Mouse (Mus musculus): ENCODE results near the gene Vmn1r166. TPM values are rescaled to one million over a fixed set of nuclear protein-coding genes. Genes with fewer than 3 reads are reported as not detected.
"Not testable (repeated sequence)": the region's sequence is repeated elsewhere in the genome, so short reads cannot be mapped to it uniquely, and the experiment has no call there.

Vmn1r166 gene
- polyA plus RNA-seq (2014; fragmentation: Nextera tagmentation; extraction: Ambion mirVana), result not detected in 2 replicates

DNA sequence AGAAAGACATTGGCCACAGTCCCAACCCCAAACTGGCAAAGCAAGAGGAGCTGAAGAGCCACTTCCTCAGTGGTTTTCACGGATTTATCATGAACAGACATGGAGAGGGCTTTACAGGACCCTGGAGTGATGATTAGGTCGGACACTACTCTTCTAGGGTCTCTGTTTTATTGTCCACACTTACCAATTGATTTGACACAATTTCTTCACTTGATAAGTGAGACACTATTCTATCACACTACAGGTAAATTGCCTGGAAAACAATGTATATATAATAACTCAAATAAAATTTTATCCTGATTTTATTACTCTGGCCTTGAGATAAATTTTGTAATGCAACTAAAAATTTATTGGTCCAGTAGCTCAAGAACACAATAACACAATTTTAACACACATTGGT, at the start of gene Vmn1r166:
Gene Vmn1r166 (minus strand): TSS at position 101 of the 400 bp plus-strand sequence.
- not testable (repeated sequence) for H3K27ac ChIP-seq (replicated peaks; ENCODE audit: low read depth, low read length); H3K27me3 ChIP-seq (ENCODE audit: control insufficient read depth, insufficient read depth, low read length); H3K4me1 ChIP-seq (ENCODE audit: control insufficient read depth, insufficient read depth, low read length); H3K4me2 ChIP-seq (ENCODE audit: low read depth, low read length); H3K9ac ChIP-seq (replicated peaks; ENCODE audit: low read length); H3K36me3 ChIP-seq (replicated peaks; ENCODE audit: control insufficient read depth, insufficient read depth, low read depth, low read length); H3K4me3 ChIP-seq (ENCODE audit: low read depth, low read length); H3K9me3 ChIP-seq (replicated peaks; ENCODE audit: control insufficient read depth, low read length); DNase-seq (ENCODE audit: low spot score); ATAC-seq (replicated peaks; ENCODE audit: insufficient number of reproducible peaks, low FRiP score, low TSS enrichment, low read depth)
- WGBS, result no CpG with 5 or more reads among the region's 2 CpGs

DNA sequence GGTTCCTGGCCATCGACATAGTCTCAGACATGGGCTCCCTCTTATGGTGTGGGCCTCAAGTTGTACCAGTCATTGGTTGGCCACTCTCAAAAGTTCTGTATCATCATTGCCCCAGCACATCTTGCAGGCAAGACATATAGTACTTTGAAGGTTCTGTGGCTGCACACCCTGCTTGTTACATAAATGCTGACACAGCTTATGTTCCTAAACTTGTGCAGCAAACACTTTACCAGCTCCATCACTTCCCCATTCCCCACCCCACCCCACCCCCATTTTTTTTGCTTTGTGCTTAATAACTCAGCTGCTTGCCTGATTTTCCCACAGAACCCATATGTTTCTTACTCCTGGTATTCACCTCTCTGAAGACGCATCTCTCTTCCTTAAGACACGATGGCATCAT, 49.4 kb upstream of the Vmn1r166 start, which contains the start of gene Nlrp4e:
Gene Nlrp4e (plus strand): TSS at position 301 of the 400 bp plus-strand sequence.
- ATAC-seq (replicated peaks; ENCODE audit: insufficient number of reproducible peaks, low FRiP score, low TSS enrichment, low read depth); H3K27me3 ChIP-seq (ENCODE audit: control insufficient read depth, insufficient read depth, low read length): not testable (repeated sequence)
- WGBS, result 81% methylated on average over 3 of the region's 3 CpGs

DNA sequence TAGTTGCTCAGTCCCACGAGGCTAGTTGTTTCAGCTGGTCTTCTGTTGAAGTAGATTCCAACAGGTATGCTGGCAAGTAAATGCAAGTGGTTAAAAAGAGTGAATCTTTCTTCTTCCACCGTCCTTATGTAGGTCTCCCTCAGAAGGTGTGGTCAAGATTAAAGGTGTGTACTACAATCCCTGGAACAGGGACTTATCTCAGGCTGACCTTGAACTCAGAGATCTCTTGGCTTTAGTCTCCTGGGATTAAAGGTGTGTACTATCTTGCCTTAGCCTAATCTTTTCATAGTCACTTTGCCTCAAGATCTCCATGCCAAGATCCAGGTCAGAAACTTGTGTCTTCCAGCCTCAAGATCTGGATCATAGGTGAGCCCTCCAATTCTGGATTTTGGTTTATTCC, 27.3 kb upstream of the Vmn1r166 start, which contains the start of gene Gm6902:
Gene Gm6902 (minus strand): TSS at position 101 of the 400 bp plus-strand sequence.
- H3K9me3 ChIP-seq (replicated peaks; ENCODE audit: control insufficient read depth, low read length); H3K4me3 ChIP-seq (ENCODE audit: low read depth, low read length); DNase-seq (ENCODE audit: low spot score); H3K4me1 ChIP-seq (ENCODE audit: control insufficient read depth, insufficient read depth, low read length); H3K27me3 ChIP-seq (ENCODE audit: control insufficient read depth, insufficient read depth, low read length); H3K9ac ChIP-seq (replicated peaks; ENCODE audit: low read length); H3K27ac ChIP-seq (replicated peaks; ENCODE audit: low read depth, low read length); H3K4me2 ChIP-seq (ENCODE audit: low read depth, low read length); ATAC-seq (replicated peaks; ENCODE audit: insufficient number of reproducible peaks, low FRiP score, low TSS enrichment, low read depth); H3K36me3 ChIP-seq (replicated peaks; ENCODE audit: control insufficient read depth, insufficient read depth, low read depth, low read length): not testable (repeated sequence)
- WGBS, result no CpG with 5 or more reads among the region's 2 CpGs

More for the DNA sequence above, 49.4 kb upstream of the Vmn1r166 start, which contains the start of gene Nlrp4e:
- not testable (repeated sequence) for H3K9me3 ChIP-seq (replicated peaks; ENCODE audit: control insufficient read depth, low read length); DNase-seq (ENCODE audit: low spot score); H3K27ac ChIP-seq (replicated peaks; ENCODE audit: low read depth, low read length); H3K4me3 ChIP-seq (ENCODE audit: low read depth, low read length); H3K36me3 ChIP-seq (replicated peaks; ENCODE audit: control insufficient read depth, insufficient read depth, low read depth, low read length); H3K4me1 ChIP-seq (ENCODE audit: control insufficient read depth, insufficient read depth, low read length); H3K4me2 ChIP-seq (ENCODE audit: low read depth, low read length); H3K9ac ChIP-seq (replicated peaks; ENCODE audit: low read length)

DNA sequence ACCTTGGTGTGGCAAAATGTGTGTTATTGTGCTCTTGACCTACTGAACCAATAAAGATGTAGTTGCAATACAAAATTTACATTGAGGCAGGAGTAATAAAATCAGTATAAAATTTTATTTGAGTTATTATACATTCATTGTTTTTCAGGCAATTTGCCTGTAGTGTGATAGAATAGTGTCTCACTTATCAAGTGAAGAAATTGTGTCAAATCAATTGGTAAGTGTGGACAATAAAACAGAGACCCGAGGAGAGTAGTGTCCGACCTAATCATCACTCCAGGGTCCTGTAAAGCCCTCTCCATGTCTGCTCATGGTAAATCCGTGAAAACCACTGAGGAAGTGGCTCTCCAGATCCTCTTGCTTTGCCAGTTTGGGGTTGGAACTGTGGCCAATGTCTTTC, 34.5 kb downstream of the Vmn1r166 start, which contains the start of gene Vmn1r165:
Gene Vmn1r165 (plus strand): TSS at position 301 of the 400 bp plus-strand sequence.
- not testable (repeated sequence) for ATAC-seq (replicated peaks; ENCODE audit: insufficient number of reproducible peaks, low FRiP score, low TSS enrichment, low read depth)
- no CpG with 5 or more reads among the region's 3 CpGs for WGBS

More for the DNA sequence above, 34.5 kb downstream of the Vmn1r166 start, which contains the start of gene Vmn1r165:
- not testable (repeated sequence) for H3K27ac ChIP-seq (replicated peaks; ENCODE audit: low read depth, low read length); H3K9ac ChIP-seq (replicated peaks; ENCODE audit: low read length); H3K27me3 ChIP-seq (ENCODE audit: control insufficient read depth, insufficient read depth, low read length); H3K9me3 ChIP-seq (replicated peaks; ENCODE audit: control insufficient read depth, low read length); H3K4me2 ChIP-seq (ENCODE audit: low read depth, low read length); H3K4me1 ChIP-seq (ENCODE audit: control insufficient read depth, insufficient read depth, low read length); H3K4me3 ChIP-seq (ENCODE audit: low read depth, low read length); H3K36me3 ChIP-seq (replicated peaks; ENCODE audit: control insufficient read depth, insufficient read depth, low read depth, low read length); DNase-seq (ENCODE audit: low spot score)

Other genes with a start within 250 kb of the Vmn1r166 start
- not detected in 2 replicates for gene Gm4216, start 231.8 kb downstream of the Vmn1r166 start, polyA plus RNA-seq (2014; fragmentation: Nextera tagmentation; extraction: Ambion mirVana)
- gene Vmn1r163, start 196.1 kb downstream of the Vmn1r166 start, polyA plus RNA-seq (2014; fragmentation: Nextera tagmentation; extraction: Ambion mirVana), result not detected in 2 replicates
- gene Gm8720, start 184.2 kb downstream of the Vmn1r166 start, polyA plus RNA-seq (2014; fragmentation: Nextera tagmentation; extraction: Ambion mirVana), result not detected in 2 replicates
- not detected in 2 replicates for gene Gm10662, start 107.2 kb downstream of the Vmn1r166 start, polyA plus RNA-seq (2014; fragmentation: Nextera tagmentation; extraction: Ambion mirVana)
- gene Vmn1r165, start 34.4 kb downstream of the Vmn1r166 start, polyA plus RNA-seq (2014; fragmentation: Nextera tagmentation; extraction: Ambion mirVana), result not detected in 2 replicates
- not detected in 2 replicates for gene Gm6902, start 27.2 kb upstream of the Vmn1r166 start, polyA plus RNA-seq (2014; fragmentation: Nextera tagmentation; extraction: Ambion mirVana)
- gene Nlrp4e, start 49.5 kb upstream of the Vmn1r166 start, polyA plus RNA-seq (2014; fragmentation: Nextera tagmentation; extraction: Ambion mirVana), result not detected in 2 replicates
- not detected in 2 replicates for gene Nlrp5, start 134.2 kb upstream of the Vmn1r166 start, polyA plus RNA-seq (2014; fragmentation: Nextera tagmentation; extraction: Ambion mirVana)

All from embryonic facial prominence, embryonic 11.5 days (tissue).